Mouse (Mus musculus) kidney, postnatal 36 days (tissue): ENCODE results near the gene Sptssa.
"Not testable (repeated sequence)": the region's sequence is repeated elsewhere in the genome, so short reads cannot be mapped to it uniquely, and the experiment has no call there.

Experiments used
- DNase-seq, 2 experiments: peaks; one replicate each; pipeline ENCODE4 v3.0.0; 2021 to 2022; ENCODE audit warnings: mixed read lengths in 2 of 2

The Sptssa gene

GRCm38 (mm10) chr12:54656396-54657171, at the start of gene Sptssa:
Gene Sptssa, minus strand, starts transcription at chr12:54656573.
- DNase-seq = peak; percentile 97 to 98

- no peak for DNase-seq
Observed at GRCm38 (mm10) chr12:54699394-54699793, 43.0 kb upstream of the Sptssa start.

DNA sequence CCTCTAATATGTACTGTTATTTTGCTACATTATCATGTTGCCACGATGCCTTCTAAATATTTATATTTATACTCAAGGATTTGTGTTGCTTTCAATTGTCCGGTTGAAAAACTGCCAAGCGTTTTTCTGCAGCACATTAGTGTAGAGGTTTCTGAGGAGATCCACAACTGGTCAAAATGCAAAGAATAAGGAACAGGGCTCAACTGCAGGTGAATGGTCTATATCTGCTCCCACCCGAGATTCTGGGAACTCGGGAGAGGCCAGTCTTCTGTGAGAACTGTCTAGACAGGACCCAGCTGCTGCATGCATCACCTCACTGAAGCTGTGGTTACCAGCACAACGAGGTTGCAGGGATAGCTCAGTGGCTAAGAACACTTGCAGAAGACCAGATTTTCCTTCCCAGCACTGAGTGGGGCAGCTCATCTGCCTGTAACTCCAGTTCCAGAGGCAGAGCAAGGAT, 41.4 kb upstream of the Sptssa start:
- DNase-seq = no peak

GRCm38 (mm10) chr12:54697003-54697597, 40.7 kb upstream of the Sptssa start:
- DNase-seq = peak; percentile 14 to 24

DNA sequence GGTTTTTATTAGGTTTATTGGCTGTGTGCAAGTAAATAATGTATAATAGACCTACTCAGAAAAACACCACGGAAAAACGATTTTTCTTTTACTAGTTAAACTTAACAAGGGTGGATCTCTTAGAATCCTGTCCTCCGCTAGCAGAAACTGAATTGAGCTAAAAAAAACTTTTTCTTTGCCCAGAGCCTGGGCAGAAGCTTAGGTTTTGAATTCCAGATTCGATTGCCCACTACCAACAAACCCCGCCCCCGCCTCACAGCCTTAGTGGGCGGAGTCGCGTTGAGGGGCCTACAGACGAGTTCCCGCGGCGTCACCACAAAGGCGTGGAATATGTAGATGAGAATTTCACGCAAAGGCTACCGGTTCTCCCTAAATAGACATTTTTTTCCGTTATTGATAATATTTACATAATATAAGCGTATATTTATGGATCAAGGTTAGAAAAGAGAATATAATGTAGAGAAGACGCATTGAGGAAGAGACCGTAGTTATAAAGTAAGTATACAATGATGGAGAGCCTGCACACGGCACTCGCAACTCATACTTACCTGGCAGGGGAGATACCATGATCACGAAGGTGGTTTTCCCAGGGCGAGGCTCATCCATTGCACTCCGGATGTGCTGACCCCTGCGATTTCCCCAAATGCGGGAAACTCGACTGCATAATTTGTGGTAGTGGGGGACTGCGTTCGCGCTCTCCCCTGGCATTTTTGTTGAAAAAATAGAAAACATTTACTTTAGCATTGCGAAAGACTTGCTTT, 40.0 kb upstream of the Sptssa start:
- DNase-seq = peak; percentile 97 to 98

DNA sequence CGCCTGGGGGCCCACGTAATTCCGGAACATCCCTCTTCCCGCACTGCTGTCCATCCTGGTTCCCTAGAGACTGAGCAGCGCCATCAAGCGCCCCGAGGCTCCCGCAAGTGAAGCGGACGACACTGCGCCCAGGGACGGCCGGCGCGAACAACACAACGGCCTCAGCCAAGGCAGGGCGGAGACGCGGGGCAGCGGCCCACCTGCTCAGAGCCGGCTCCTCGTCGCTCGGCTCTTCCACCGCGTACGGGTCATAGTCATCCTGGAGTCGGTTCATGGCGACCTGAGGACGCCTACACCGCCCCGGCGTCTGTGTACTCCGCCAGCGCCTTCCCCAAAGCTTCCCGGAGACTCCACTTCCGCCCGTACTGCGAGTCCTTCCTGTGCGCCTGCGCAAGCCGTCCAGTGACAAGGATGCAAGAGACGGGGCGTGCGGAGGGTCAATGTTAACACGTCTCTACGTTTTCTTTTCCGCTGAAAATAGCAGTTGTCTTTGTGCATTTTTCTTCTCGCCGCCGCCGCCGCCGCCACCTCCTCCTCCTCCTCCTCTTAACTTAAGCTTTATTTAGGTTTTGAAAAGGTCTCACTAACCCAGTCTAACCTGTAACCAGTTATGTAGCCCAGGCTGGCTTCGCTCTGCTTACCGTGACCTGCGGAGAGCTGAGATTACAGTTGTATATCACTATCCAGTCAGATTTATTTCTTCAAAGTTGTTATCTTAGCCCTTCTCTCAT, 39.3 kb upstream of the Sptssa start, which contains the start of gene Eapp:
Eapp (minus strand) TSS at position 387 of the 731 bp plus-strand sequence.
- peak; percentile 97 to 98 for DNase-seq

DNA sequence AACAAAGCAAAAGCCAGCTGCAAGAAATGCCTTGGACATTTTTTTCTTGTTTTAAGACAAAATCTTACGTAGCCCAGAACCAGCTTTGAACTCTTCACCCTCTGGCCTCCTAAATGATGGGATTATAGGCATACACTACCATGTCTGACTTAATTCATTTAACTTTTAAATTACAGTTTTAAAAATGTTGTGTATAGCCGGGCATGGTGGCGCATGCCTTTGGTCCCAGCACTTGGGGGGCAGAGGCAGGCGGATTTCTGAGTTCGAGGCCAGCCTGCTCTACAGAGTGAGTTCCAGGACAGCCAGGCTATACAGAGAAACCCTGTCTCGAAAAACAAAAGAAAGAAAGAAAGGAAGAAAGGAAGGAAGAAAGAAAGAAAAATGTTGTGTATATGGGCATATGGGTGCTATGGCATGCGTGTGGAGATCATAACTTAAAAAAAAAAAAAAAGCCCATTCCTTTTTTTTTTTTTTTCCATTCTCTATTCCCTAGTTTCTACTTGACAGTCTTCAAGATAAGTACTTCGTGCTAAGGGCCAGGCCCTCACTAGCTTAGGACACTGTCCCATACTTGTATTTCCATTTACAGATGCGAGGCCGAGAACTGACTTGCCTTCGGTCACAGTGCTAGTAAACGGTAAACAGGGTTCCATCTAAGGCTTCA, 38.6 kb upstream of the Sptssa start:
- no peak for DNase-seq

DNA sequence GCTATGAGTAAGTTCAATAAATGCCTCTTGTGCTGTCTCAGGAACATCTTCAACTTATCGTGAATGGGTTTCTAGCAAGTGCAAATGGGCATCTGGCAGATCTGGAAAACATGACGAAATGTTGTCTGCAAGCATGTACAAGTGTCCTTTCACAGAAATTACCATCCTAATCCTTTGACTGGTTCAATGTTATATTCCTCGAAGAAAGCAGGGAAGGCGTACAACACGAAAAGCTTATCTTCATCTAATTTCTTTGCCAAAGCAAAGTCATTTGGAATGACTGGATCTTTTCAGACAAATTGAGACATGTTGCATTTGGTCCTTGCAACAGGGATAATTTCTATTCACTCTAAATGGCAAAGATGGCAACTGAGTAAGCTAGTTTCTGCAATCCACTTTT, 32.7 kb upstream of the Sptssa start:
- DNase-seq = no peak

DNA sequence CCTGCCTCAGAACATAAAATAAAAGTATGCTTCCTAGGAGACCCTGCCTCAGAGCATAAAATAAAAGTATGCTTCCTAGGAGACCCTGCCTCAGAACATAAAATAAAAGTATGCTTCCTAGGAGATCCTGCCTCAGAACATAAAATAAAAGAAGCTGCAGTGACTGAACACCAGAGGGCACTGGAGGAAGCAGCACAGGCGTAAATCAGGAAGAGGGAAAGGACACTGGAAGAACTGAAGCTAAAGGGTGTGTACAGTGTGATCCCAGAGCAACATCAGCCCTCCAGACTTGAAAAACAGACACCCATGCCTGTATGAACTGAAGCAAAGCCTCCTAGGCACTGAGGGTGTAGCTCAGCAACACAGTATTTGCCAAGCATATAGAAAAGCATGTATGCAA, 26.8 kb upstream of the Sptssa start:
- peak in 1 of 2 experiments; percentile 18 for DNase-seq

DNA sequence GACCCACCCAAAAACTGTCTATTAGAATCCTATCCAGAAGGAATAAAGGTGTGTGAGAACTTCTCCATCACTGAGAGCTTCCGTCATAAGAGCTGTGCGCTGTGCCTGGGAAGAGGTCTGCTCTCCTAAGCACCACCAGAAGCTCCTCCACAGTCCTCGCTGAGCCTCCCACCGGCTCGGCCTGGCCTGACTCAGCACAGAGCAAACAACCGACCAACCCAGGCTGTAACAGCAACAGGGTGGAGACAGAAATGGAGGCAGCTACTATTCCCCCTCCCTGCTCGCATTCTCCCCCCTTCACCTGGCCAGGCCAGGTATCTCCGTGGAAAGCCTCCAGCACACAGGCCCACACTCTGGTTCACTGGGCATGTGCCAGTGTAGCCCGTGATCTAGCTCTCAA, 20.3 kb upstream of the Sptssa start:
- DNase-seq = no peak

- peak in 1 of 2 experiments; percentile 26 for DNase-seq
Observed at GRCm38 (mm10) chr12:54675396-54675795, 19.0 kb upstream of the Sptssa start.

- DNase-seq = no peak
Observed at GRCm38 (mm10) chr12:54671262-54671661, 14.9 kb upstream of the Sptssa start.

DNA sequence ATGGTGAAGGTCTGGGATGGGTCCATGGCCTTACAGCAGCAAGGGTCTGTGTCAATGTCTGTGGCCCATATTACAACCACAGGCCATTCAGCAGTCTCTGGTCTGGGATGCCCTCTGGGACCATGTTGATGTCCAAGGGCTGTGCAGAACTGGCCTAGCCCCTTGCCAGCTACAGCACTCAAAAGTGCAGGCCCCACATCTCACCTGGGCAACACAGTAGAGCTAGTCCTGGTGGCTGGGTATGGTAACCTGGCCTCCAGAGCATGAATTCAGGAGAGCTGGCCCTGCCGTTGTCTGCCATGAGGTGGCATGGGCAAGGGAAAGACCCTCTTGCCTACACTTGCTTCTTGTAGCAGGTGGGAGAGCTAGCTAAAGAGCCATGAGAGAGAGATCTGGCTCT, 11.8 kb upstream of the Sptssa start:
- no peak for DNase-seq

- DNase-seq = peak; percentile 31 to 64
Observed at GRCm38 (mm10) chr12:54665526-54665925, 9.2 kb upstream of the Sptssa start.

- DNase-seq = not testable (repeated sequence)
Observed at GRCm38 (mm10) chr12:54661470-54661869, 5.1 kb upstream of the Sptssa start.

GRCm38 (mm10) chr12:54659901-54660300, 3.5 kb upstream of the Sptssa start:
- no peak for DNase-seq

GRCm38 (mm10) chr12:54658425-54659092, 2.2 kb upstream of the Sptssa start:
- DNase-seq = no peak

DNA sequence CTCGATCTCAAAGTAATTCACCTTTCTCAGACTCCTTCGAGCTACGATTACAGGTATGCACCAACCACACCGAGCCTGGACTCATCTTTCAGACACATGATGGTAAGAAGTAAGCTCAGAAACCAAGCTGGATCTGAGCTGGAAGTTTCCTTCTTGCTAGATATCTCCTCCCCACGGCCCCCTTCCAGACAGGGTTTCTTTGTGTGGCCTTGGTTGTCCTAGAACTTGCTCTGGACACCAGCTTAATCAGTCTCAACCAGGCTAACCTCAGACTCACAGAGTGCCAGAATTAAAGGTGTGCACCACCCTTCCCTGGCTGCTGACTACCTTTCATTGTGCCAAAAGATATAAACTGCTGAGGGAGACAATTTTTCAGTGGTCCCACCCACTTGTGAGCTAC, 1.6 kb upstream of the Sptssa start:
- DNase-seq = no peak

DNA sequence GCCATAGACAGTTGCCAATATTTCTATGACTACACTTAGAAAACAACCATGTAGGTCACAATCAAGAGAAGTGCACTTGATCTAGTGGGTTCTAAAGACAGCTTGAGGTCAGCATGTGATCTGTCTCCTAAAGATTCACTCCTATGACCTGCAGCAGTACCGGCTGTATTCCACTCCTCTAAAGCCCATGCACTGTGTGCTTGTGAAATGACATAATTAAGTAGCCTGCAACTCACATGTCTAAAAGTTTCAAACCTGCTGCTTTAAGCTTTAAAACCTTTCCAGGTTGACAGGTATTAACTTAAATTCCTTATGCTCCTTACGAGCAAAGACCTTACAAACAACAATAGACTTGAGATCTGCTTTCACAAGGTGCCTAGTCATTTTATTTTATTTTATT, 853 bp upstream of the Sptssa start:
- no peak for DNase-seq

- DNase-seq = peak; percentile 47 to 70
Observed at GRCm38 (mm10) chr12:54656039-54656395, 356 bp downstream of the Sptssa start.

- DNase-seq = no peak
Observed at GRCm38 (mm10) chr12:54655292-54656038, 908 bp downstream of the Sptssa start.
